Mouse (Mus musculus) liver, adult 2 months (tissue): ENCODE data around the gene Cluh.

Experiments used
- CTCF ChIP-seq: fragments of 200-500 bp; IDR thresholded peaks from 2 replicates; pipeline ENCODE4 v1.5.1; 2011; ENCODE audit warnings: low read depth, low read length, control low read depth
- POLR2A ChIP-seq: fragments of 200-500 bp; IDR thresholded peaks from 2 replicates; pipeline ENCODE4 v1.6.1; 2011; ENCODE audit warnings: low read length, control low read depth; ENCODE audit not compliant: insufficient read depth; ENCODE audit errors: extremely low read depth

DNA sequence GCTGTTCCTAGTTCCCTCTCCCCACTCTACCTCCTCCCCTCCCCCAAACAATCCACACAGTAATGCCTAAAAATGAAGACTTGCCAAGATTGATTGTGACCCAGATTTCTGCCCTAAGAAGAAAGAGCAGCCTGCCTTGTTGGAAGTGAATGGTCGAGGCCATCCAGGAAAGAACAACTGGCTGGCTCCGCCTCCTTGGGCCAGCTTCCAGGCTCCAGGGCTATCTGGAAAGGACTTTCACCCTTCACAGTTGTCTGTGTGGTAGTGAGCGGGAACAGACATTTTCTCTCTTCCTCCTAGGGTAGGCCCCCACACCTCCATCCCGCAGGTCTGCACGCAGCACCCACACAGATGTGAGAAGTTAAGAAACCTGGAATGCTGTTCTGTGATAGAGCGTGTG lies 25.6 kb upstream of the Cluh start:
- TF ChIP-seq CTCF (no peak), POLR2A (no peak)
